Mouse (Mus musculus) liver, postnatal 0 days (tissue): Measurements from ENCODE around the gene Pgc.

Experiments
- CTCF ChIP-seq: sonication (generic); IDR thresholded peaks from 2 replicates; pipeline ENCODE4 v1.5.1; 2016; ENCODE audit warnings: antibody characterized with exemption, low read depth
- EP300 ChIP-seq: IDR thresholded peaks from 2 replicates; pipeline ENCODE4 v1.6.1; 2016; ENCODE audit warnings: antibody characterized with exemption, low read depth, mild to moderate bottlenecking

- TF ChIP-seq EP300: no peak
- TF ChIP-seq CTCF: no peak
Measured at GRCm38 (mm10) chr17:47782486-47782885, 55.8 kb downstream of the Pgc start.
